Comparison of ENCODE assay signal across 17 mouse cellular contexts in the genomic region with DNA sequence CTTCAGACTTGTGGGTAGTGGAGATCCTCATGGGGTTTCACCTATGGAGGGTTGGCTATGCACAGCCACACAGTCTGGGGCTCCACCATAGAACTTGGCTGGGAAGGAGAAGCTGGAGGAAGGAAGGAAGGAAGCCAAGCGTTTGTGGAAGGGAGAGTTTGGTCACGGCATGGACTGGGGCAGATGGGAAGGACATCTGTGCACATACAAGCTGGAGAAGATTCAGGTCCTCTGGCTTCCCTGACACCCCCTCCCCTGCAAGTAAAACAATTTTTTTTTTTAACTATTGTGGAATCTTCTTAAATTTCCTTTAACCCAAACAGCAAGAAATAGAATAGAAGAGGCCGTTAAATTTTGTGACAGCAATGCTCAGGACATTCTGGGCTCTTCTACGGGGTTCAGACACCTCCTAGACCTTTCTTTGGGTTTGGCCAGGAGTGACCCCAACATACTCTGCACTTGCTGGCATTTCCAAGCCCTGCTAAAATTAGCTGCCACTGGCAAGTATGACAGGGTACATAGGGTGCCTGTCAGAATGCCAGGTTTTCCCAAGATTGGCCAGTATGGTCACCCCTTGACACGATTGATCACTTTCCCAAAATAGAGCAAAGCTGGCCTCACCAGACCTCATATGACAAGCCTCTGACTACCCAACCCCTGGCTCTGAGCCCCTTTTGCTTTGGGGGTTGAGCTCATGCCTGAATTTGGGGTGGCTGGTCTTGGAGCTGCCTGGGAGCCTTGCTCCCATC. TPM values are rescaled to one million over a fixed set of nuclear protein-coding genes. Genes with fewer than 3 reads are reported as not detected.
A peak's percentile ranks its signal among the peaks of the same experiment; 100 is the strongest.
DNase-seq lines count a peak whose midpoint lies in the region; ATAC-seq and TF ChIP-seq lines count a peak whose summit lies in the region.
"Had no signal": no experiment of that assay in that cellular context is flagged by ENCODE, and none has a peak within 500 bp of the region (broad histone marks: within the 10 kb centered on the region; RNA-seq: fewer than 3 reads in every experiment).

No protein-coding gene starts in this region.

- no peak for ATAC-seq in cerebellum, adult (ENCODE audit: insufficient number of reproducible peaks, low FRiP score, low TSS enrichment)

- no peak for TF ChIP-seq CTCF in left cerebral cortex, adult 2 months (IDR thresholded peaks at IDR 0.05)

- intact Hi-C loops in left cerebral cortex, adult 2 months (cut with DNase I): no loop called here
- intact Hi-C loops in left cerebral cortex, postnatal 10 days (cut with DNase I): no loop called here

- DNase-seq in cerebellum, postnatal 10 days: peak; percentile 87 to 88
- peak in 1 of 2 experiments; percentile 37 for DNase-seq in left cerebral cortex, adult 2 months (ENCODE audit: extremely low spot score in 1 of 2, low spot score in 2 of 2)
- no peak for DNase-seq in left cerebral cortex, postnatal 10 days (ENCODE audit: extremely low spot score in 1 of 2, low spot score in 2 of 2)
- peak; percentile 87 for DNase-seq in adipocyte (ENCODE audit: low spot score)
- DNase-seq in heart, adult 9 months (ENCODE audit: low spot score in 2 of 2): peak; percentile 56 to 77
- DNase-seq in thymus, postnatal 14 days: no peak
- no peak for DNase-seq in thymus, postnatal 25 days
- DNase-seq: embryo, embryonic 11 days; kidney, adult 2 months; lung, adult 18-20 months; right cerebral cortex, postnatal 4 days had no signal

- H3K27ac ChIP-seq in left cerebral cortex, adult 2 months: peak overlapping the region; percentile 53; the same call in 1 of the 2 replicates
- H3K27ac ChIP-seq: hindbrain, embryonic 15.5 days; limb, embryonic 10.5 days had no signal

- no peak overlapping the region for H3K4me3 ChIP-seq in left cerebral cortex, adult 2 months
- H3K4me3 ChIP-seq: hindbrain, embryonic 15.5 days; limb, embryonic 10.5 days had no signal

RNA-seq across cellular contexts. Expression of a gene that starts 17.0 kb away (rescaled TPM):
- not detected for total RNA-seq in left cerebral cortex, adult 2 months (2021)
- not detected for total RNA-seq in left cerebral cortex, postnatal 10 days (2021)
- total RNA-seq: megakaryocyte, adult 5-6 weeks; MEL; monocyte, adult 5-6 weeks had no signal

RNA-seq across cellular contexts. Expression of a gene that starts 34.3 kb away (rescaled TPM):
- 1 to 10 TPM; 1.7 to 2.4 TPM for total RNA-seq in left cerebral cortex, adult 2 months (2021)
- 1 to 10 TPM; 1.1 to 1.4 TPM for total RNA-seq in left cerebral cortex, postnatal 10 days (2021)
- total RNA-seq: megakaryocyte, adult 5-6 weeks; MEL; monocyte, adult 5-6 weeks had no signal

RNA-seq across cellular contexts. Expression of a gene that starts 37.5 kb away (rescaled TPM):
- 10 to 100 TPM; 18.7 to 20.7 TPM for total RNA-seq in left cerebral cortex, adult 2 months (2021)
- total RNA-seq in left cerebral cortex, postnatal 10 days (2021): 10 to 100 TPM; 21.1 to 22.0 TPM

RNA-seq across cellular contexts. Expression of a gene that starts 39.9 kb away (rescaled TPM):
- total RNA-seq in left cerebral cortex, adult 2 months (2021): 10 to 100 TPM; 75.8 to 79.8 TPM
- 100 to 1,000 TPM; 130 to 133 TPM for total RNA-seq in left cerebral cortex, postnatal 10 days (2021)

RNA-seq across cellular contexts. Expression of a gene that starts 53.9 kb away (rescaled TPM):
- total RNA-seq in left cerebral cortex, adult 2 months (2021): 10 to 100 TPM; 16.5 to 22.8 TPM
- total RNA-seq in left cerebral cortex, postnatal 10 days (2021): 10 to 100 TPM; 14.8 to 16.0 TPM
- total RNA-seq: MEL; monocyte, adult 5-6 weeks had no signal

Comparison
In these comparisons a context has a peak if more than half of its experiments do, and no peak if none do; other contexts are left out.
1. DNase-seq: peak in cerebellum, postnatal 10 days (2 of 2), adipocyte (single experiment) and heart, adult 9 months (2 of 2); none in left cerebral cortex, postnatal 10 days (0 of 2), thymus, postnatal 14 days (single experiment) and thymus, postnatal 25 days (single experiment).